Comparison of ENCODE assay signal across 8 mouse cellular contexts in the genomic region with DNA sequence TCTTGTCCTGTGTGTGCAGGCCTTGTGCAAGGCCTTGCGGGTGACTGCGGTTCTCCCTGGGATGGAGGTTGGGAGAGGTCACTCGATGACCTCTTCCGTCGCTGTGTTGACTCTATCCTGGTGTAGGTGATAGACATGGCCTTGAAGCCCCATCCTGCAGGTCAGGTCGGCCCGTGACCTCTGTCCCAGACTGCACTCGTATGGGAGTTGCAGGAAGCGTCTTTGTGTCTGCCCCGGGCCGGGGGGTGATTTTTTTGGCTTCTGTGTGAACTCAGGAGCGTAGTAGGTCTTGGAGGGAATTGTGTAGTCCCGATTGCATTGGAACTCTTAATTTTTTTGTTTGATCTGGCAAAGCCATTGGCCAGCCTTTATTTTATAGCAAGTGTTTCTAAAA. TPM values are rescaled to one million over a fixed set of nuclear protein-coding genes. Genes with fewer than 3 reads are reported as not detected.
DNase-seq lines count a peak whose midpoint lies in the region; ATAC-seq and TF ChIP-seq lines count a peak whose summit lies in the region.
"Had no signal": no experiment of that assay in that cellular context is flagged by ENCODE, and none has a peak within 500 bp of the region (broad histone marks: within the 10 kb centered on the region; RNA-seq: fewer than 3 reads in every experiment).

No protein-coding gene starts in this region.

- no peak for TF ChIP-seq POLR2A in spleen, adult 2 months (IDR thresholded peaks at IDR 0.05; ENCODE audit: low read depth, low read length)
- no peak for TF ChIP-seq POLR2A in limb, embryonic 14.5 days (IDR thresholded peaks at IDR 0.05; ENCODE audit: borderline replicate concordance, extremely low read depth, insufficient read depth, insufficient read length)

- H3K9ac ChIP-seq in limb, embryonic 14.5 days (ENCODE audit: low read depth, low read length, severe bottlenecking): peak overlapping the region; percentile 85
- H3K9ac ChIP-seq in stomach, embryonic 15.5 days: peak overlapping the region; percentile 77

- DNase-seq in spleen, adult 2 months (ENCODE audit: low read depth in 1 of 2, low spot score in 2 of 2): no peak
- no peak for DNase-seq in spleen, adult 12 weeks (ENCODE audit: low spot score)
- DNase-seq in limb, embryonic 14.5 days (ENCODE audit: low spot score): no peak
- no peak for DNase-seq in embryo, embryonic 10 days (ENCODE audit: low spot score)

- ATAC-seq in erythroid progenitor cell, adult 5-6 weeks (replicated peaks; ENCODE audit: low FRiP score, poor library complexity, severe bottlenecking): peak; percentile 48; the same call in 1 of the 2 replicates
- ATAC-seq in limb, embryonic 14.5 days (ENCODE audit: low FRiP score, low read depth): no peak
- no peak; the same call in 1 of the 2 replicates for ATAC-seq in stomach, embryonic 15.5 days (ENCODE audit: insufficient read depth, low FRiP score, low read depth)
- no peak for ATAC-seq in granulocyte monocyte progenitor cell, adult 5-6 weeks (replicated peaks; ENCODE audit: poor library complexity, severe bottlenecking)

- peak overlapping the region; percentile 88 for H3K4me2 ChIP-seq in limb, embryonic 14.5 days (replicated peaks; ENCODE audit: low read depth, low read length, severe bottlenecking)
- peak overlapping the region; percentile 86 for H3K4me2 ChIP-seq in stomach, embryonic 15.5 days

- no peaks in the 10 kb centered on the region for H3K27me3 ChIP-seq in spleen, adult 2 months (ENCODE audit: control insufficient read depth, insufficient read depth, low read length)
- no peaks in the 10 kb centered on the region for H3K27me3 ChIP-seq in limb, embryonic 14.5 days (ENCODE audit: control insufficient read depth, insufficient read depth, low read length)
- no peaks in the 10 kb centered on the region for H3K27me3 ChIP-seq in stomach, embryonic 15.5 days (replicated peaks)

- TF ChIP-seq CTCF in spleen, adult 2 months (IDR thresholded peaks at IDR 0.05; ENCODE audit: extremely low read depth, insufficient read depth, insufficient read length, insufficient replicate concordance): no peak

- H3K9me3 ChIP-seq in limb, embryonic 14.5 days (ENCODE audit: control insufficient read depth, low read length): no peaks in the 10 kb centered on the region
- H3K9me3 ChIP-seq in stomach, embryonic 15.5 days: no peaks in the 10 kb centered on the region

- peak overlapping the region; percentile 98 for H3K27ac ChIP-seq in spleen, adult 2 months (ENCODE audit: insufficient read depth, low read length)
- H3K27ac ChIP-seq in limb, embryonic 14.5 days (replicated peaks; ENCODE audit: low read depth, low read length): peak overlapping the region; percentile 78
- peak overlapping the region; percentile 82 for H3K27ac ChIP-seq in stomach, embryonic 15.5 days

- 0 out of 2 replicates have a peak, but pooled peaks cover 2% of the 10 kb centered on the region for H3K36me3 ChIP-seq in spleen, adult 2 months (ENCODE audit: control insufficient read depth, insufficient read depth, low read length)
- peaks cover 6% of the 10 kb centered on the region; the same call in 1 of the 2 replicates for H3K36me3 ChIP-seq in limb, embryonic 14.5 days (ENCODE audit: control insufficient read depth, insufficient read depth, low read length)
- H3K36me3 ChIP-seq in stomach, embryonic 15.5 days: no peaks in the 10 kb centered on the region

- 4% methylated on average over 13 of the region's 13 CpGs for WGBS in spleen, adult 2 months
- 6% methylated on average over 13 of the region's 13 CpGs for WGBS in limb, embryonic 14.5 days
- WGBS in stomach, embryonic 15.5 days: 6% methylated on average over 13 of the region's 13 CpGs

- H3K4me1 ChIP-seq in spleen, adult 2 months (ENCODE audit: control insufficient read depth, insufficient read depth, insufficient read length): peaks cover 37% of the 10 kb centered on the region; the same call in 1 of the 2 replicates
- H3K4me1 ChIP-seq in limb, embryonic 14.5 days (ENCODE audit: control insufficient read depth, insufficient read depth, low read length): peaks cover 22% of the 10 kb centered on the region
- peaks cover 36% of the 10 kb centered on the region for H3K4me1 ChIP-seq in stomach, embryonic 15.5 days

- peak overlapping the region; percentile 99 for H3K4me3 ChIP-seq in spleen, adult 2 months (ENCODE audit: extremely low read depth, insufficient read depth, insufficient read length)
- H3K4me3 ChIP-seq in limb, embryonic 14.5 days (replicated peaks; ENCODE audit: low read length): peak overlapping the region; percentile 81
- H3K4me3 ChIP-seq in stomach, embryonic 15.5 days (replicated peaks): peak overlapping the region; percentile 71

RNA-seq across cellular contexts. Expression of a gene that starts 0.6 kb away (rescaled TPM):
- polyA plus RNA-seq in spleen, adult 2 months (2012; rRNA removed): 1,338 and 1,442 TPM in 2 replicates
- 293 and 311 TPM in 2 replicates for total RNA-seq in erythroid progenitor cell, adult 5-6 weeks (2015; ENCODE audit: low replicate concordance)
- total RNA-seq in erythroid progenitor cell, adult 5-6 weeks (2017; ENCODE audit: low replicate concordance): 222 and 228 TPM in 2 replicates
- polyA plus RNA-seq in limb, embryonic 14.5 days (2012; rRNA removed): 648 and 665 TPM in 2 replicates
- 121 and 125 TPM in 2 replicates for polyA plus RNA-seq in limb, embryonic 14.5 days (2014; fragmentation: Nextera tagmentation; extraction: Ambion mirVana)
- 142 and 155 TPM in 2 replicates for polyA plus RNA-seq in stomach, embryonic 15.5 days (2015; fragmentation: Nextera tagmentation; extraction: Ambion mirVana)
- total RNA-seq in granulocyte monocyte progenitor cell, adult 5-6 weeks (2014; fragmentation: Nextera tagmentation): 263 and 293 TPM in 2 replicates
- 243 and 253 TPM in 2 replicates for total RNA-seq in granulocyte monocyte progenitor cell, adult 5-6 weeks (2017)

RNA-seq across cellular contexts. Expression of a gene that starts 58.9 kb away (rescaled TPM):
- polyA plus RNA-seq in spleen, adult 2 months (2012; rRNA removed): 89.3 and 105 TPM in 2 replicates
- total RNA-seq in erythroid progenitor cell, adult 5-6 weeks (2015; ENCODE audit: low replicate concordance): 6.7 and 8.6 TPM in 2 replicates
- total RNA-seq in erythroid progenitor cell, adult 5-6 weeks (2017; ENCODE audit: low replicate concordance): 2.6 and 3.9 TPM in 2 replicates
- 7.7 and 9.7 TPM in 2 replicates for polyA plus RNA-seq in limb, embryonic 14.5 days (2012; rRNA removed)
- polyA plus RNA-seq in limb, embryonic 14.5 days (2014; fragmentation: Nextera tagmentation; extraction: Ambion mirVana): 2.0 TPM in 2 replicates
- polyA plus RNA-seq in stomach, embryonic 15.5 days (2015; fragmentation: Nextera tagmentation; extraction: Ambion mirVana): 2.2 and 2.3 TPM in 2 replicates
- total RNA-seq in granulocyte monocyte progenitor cell, adult 5-6 weeks (2014; fragmentation: Nextera tagmentation): not detected in 2 replicates
- total RNA-seq in granulocyte monocyte progenitor cell, adult 5-6 weeks (2017): not detected in 2 replicates
- total RNA-seq: common myeloid progenitor, adult 5-6 weeks had no signal
